Comparison of ENCODE assay signal across 15 mouse cellular contexts in the genomic region with DNA sequence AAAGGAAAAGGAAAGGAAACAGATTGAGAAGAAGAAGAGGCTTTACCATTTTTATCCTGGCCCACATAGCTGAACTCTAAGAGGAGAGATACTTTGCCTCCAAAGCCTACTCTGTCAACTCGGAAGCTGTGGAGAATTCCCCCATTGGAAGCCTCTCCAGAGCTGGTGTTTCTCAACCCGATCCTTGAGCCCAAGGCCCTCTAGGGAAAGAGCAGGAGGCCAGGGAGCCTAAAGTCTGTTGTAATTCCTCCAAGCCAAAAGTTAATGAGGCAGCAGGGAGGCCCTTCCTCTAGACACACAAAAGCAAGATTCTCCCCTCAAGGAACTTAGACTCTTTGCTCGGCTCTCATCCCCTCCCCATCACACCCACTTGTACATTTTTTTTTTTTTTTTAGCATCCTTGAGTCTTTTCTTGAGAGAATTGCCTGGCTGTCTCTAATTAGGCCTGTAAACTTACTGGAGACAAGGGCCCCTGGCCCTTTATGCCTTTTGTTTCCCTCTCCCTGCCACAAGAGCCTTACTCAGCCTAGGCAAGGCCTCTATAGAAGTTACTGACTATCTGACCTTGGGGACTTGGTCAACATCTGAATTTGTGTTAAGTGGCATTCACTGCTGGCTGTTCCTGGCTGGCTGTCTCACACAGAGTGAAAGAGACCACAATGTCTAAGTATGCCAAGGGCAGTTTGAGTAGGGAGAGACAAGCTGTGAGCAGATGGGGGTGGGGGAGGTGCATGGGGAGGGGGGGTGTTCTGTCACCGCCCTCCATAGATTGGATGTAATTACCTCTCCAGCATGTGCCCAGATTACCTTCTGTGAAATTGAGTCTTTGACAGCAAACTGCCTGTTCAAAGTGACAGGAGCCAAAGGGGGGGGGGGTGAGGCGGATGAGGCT. TPM values are rescaled to one million over a fixed set of nuclear protein-coding genes. Genes with fewer than 3 reads are reported as not detected.
DNase-seq lines count a peak whose midpoint lies in the region; ATAC-seq and TF ChIP-seq lines count a peak whose summit lies in the region.
"Had no signal": no experiment of that assay in that cellular context is flagged by ENCODE, and none has a peak within 500 bp of the region (broad histone marks: within the 10 kb centered on the region; RNA-seq: fewer than 3 reads in every experiment).

No protein-coding gene starts in this region.

- no peaks in the 10 kb centered on the region for H3K9me3 ChIP-seq in hindbrain, embryonic 12.5 days (replicated peaks)
- no peaks in the 10 kb centered on the region for H3K9me3 ChIP-seq in hindbrain, embryonic 10.5 days
- H3K9me3 ChIP-seq in ES-Bruce4 (replicated peaks; ENCODE audit: control insufficient read depth, insufficient read depth, low read length, poor library complexity, severe bottlenecking) = no peaks in the 10 kb centered on the region
- H3K9me3 ChIP-seq: midbrain, embryonic 15.5 days; stomach, embryonic 15.5 days had no signal

- peak; percentile 46 for DNase-seq in adrenal gland, postnatal 10 days
- DNase-seq in adrenal gland, postnatal 4 days (ENCODE audit: low spot score in 2 of 2) = no peak
- DNase-seq in hindbrain, embryonic 10.5 days (ENCODE audit: low spot score) = no peak
- peak; percentile 83 for DNase-seq in brain, embryonic 14.5 days (ENCODE audit: low read depth)
- DNase-seq in thymus, postnatal 4 days = no peak
- no peak for DNase-seq in gastrocnemius, postnatal 36 days
- DNase-seq: gastrocnemius, postnatal 14 days; kidney, adult 18-20 months; kidney, postnatal 36 days; liver; thymus, postnatal 36 days had no signal

- H3K36me3 ChIP-seq in hindbrain, embryonic 12.5 days = no peaks in the 10 kb centered on the region
- H3K36me3 ChIP-seq in hindbrain, embryonic 10.5 days = no peaks in the 10 kb centered on the region
- H3K36me3 ChIP-seq in ES-Bruce4 (ENCODE audit: control insufficient read depth, insufficient read depth, low read length, poor library complexity, severe bottlenecking) = no peaks in the 10 kb centered on the region
- H3K36me3 ChIP-seq: midbrain, embryonic 15.5 days; stomach, embryonic 15.5 days had no signal

- H3K4me1 ChIP-seq in hindbrain, embryonic 12.5 days = no peaks in the 10 kb centered on the region
- H3K4me1 ChIP-seq in hindbrain, embryonic 10.5 days (replicated peaks) = peaks cover 1% of the 10 kb centered on the region; the same call in 1 of the 2 replicates
- peaks cover 5% of the 10 kb centered on the region for H3K4me1 ChIP-seq in ES-Bruce4 (ENCODE audit: control insufficient read depth, insufficient read depth, low read length)
- H3K4me1 ChIP-seq: midbrain, embryonic 15.5 days; stomach, embryonic 15.5 days had no signal

- peak; percentile 67 for TF ChIP-seq EP300 in ES-Bruce4 (IDR thresholded peaks at IDR 0.05; ENCODE audit: insufficient read depth, low read depth, low read length)

- ATAC-seq in hindbrain, embryonic 12.5 days (ENCODE audit: low FRiP score) = peak; percentile 40; the same call in 1 of the 2 replicates
- ATAC-seq: midbrain, embryonic 15.5 days had no signal

- intact Hi-C loops in gastrocnemius, postnatal 36 days (cut with DNase I) = no loop called here

- TF ChIP-seq POLR2A in ES-Bruce4 (IDR thresholded peaks at IDR 0.05; ENCODE audit: insufficient read depth, low read length) = no peak
- TF ChIP-seq POLR2A in brain, embryonic 14.5 days (IDR thresholded peaks at IDR 0.05; ENCODE audit: borderline replicate concordance, extremely low read depth, insufficient read depth, insufficient read length, poor library complexity, severe bottlenecking) = no peak

- TF ChIP-seq CTCF in ES-Bruce4 (IDR thresholded peaks at IDR 0.05; ENCODE audit: low read depth, low read length) = no peak
- TF ChIP-seq CTCF in brain, embryonic 14.5 days (IDR thresholded peaks at IDR 0.05; ENCODE audit: borderline replicate concordance, extremely low read depth, insufficient read depth, insufficient read length) = no peak

- H3K27me3 ChIP-seq in hindbrain, embryonic 12.5 days = no peaks in the 10 kb centered on the region
- peaks cover 24% of the 10 kb centered on the region for H3K27me3 ChIP-seq in hindbrain, embryonic 10.5 days (ENCODE audit: insufficient read depth, poor library complexity, severe bottlenecking)
- no peaks in the 10 kb centered on the region for H3K27me3 ChIP-seq in ES-Bruce4 (ENCODE audit: control insufficient read depth, insufficient read depth, low read length, poor library complexity, severe bottlenecking)
- H3K27me3 ChIP-seq: midbrain, embryonic 15.5 days; stomach, embryonic 15.5 days had no signal

- H3K4me3 ChIP-seq in hindbrain, embryonic 12.5 days = no peak overlapping the region
- H3K4me3 ChIP-seq in hindbrain, embryonic 10.5 days = no peak overlapping the region
- H3K4me3 ChIP-seq in ES-Bruce4 (ENCODE audit: low read depth, low read length) = no peak overlapping the region
- H3K4me3 ChIP-seq: midbrain, embryonic 15.5 days; stomach, embryonic 15.5 days had no signal

- H3K27ac ChIP-seq in hindbrain, embryonic 12.5 days = no peak overlapping the region
- no peak overlapping the region for H3K27ac ChIP-seq in hindbrain, embryonic 10.5 days
- peak overlapping the region; percentile 75 for H3K27ac ChIP-seq in ES-Bruce4 (ENCODE audit: insufficient read depth, low read length)
- H3K27ac ChIP-seq: midbrain, embryonic 15.5 days; stomach, embryonic 15.5 days had no signal

- no peak overlapping the region for H3K9ac ChIP-seq in hindbrain, embryonic 12.5 days
- H3K9ac ChIP-seq in ES-Bruce4 (ENCODE audit: low read depth, poor library complexity, severe bottlenecking) = no peak overlapping the region
- H3K9ac ChIP-seq: midbrain, embryonic 15.5 days; stomach, embryonic 15.5 days had no signal

- no peak overlapping the region for H3K4me2 ChIP-seq in hindbrain, embryonic 12.5 days (replicated peaks)
- H3K4me2 ChIP-seq: midbrain, embryonic 15.5 days; stomach, embryonic 15.5 days had no signal

- 35% methylated on average over 4 of the region's 5 CpGs for WGBS in hindbrain, embryonic 12.5 days
- WGBS in hindbrain, embryonic 10.5 days = 39% methylated on average over 5 of the region's 5 CpGs

RNA-seq across cellular contexts. Expression of a gene that starts 18.7 kb away (rescaled TPM):
- 100 to 1,000 TPM in 1 of 2 experiments, 10 to 100 TPM in 1; 96.0 to 113 TPM for total RNA-seq in adrenal gland, postnatal 10 days (2021)
- 100 to 1,000 TPM; 183 to 209 TPM for total RNA-seq in adrenal gland, postnatal 4 days (2021)
- 23.1 and 23.8 TPM in 2 replicates for polyA plus RNA-seq in hindbrain, embryonic 12.5 days (2016; fragmentation: Nextera tagmentation; extraction: Ambion mirVana)
- polyA plus RNA-seq in hindbrain, embryonic 10.5 days (2016; fragmentation: Nextera tagmentation; extraction: Ambion mirVana) = 28.4 and 29.2 TPM in 2 replicates
- 129 and 139 TPM in 2 replicates for polyA plus RNA-seq in ES-Bruce4 (2011; ENCODE audit: insufficient read depth, insufficient read length, low read depth, missing spikeins)
- 15.2 and 19.5 TPM in 2 replicates for polyA plus RNA-seq in brain, embryonic 14.5 days (2012; rRNA removed)
- total RNA-seq in gastrocnemius, postnatal 36 days (2021) = 10 to 100 TPM; 28.6 to 38.7 TPM

Comparison
In these comparisons a context has a peak if more than half of its experiments do, and no peak if none do; other contexts are left out.
1. DNase-seq: peak in adrenal gland, postnatal 10 days (single experiment) and brain, embryonic 14.5 days (single experiment); none in adrenal gland, postnatal 4 days (0 of 2), hindbrain, embryonic 10.5 days (single experiment), thymus, postnatal 4 days (single experiment) and gastrocnemius, postnatal 36 days (0 of 2).